Mouse (Mus musculus) left cerebral cortex, adult 18-20 months (tissue): ENCODE measurements around the gene Vmn1r233. TPM values are rescaled to one million over a fixed set of nuclear protein-coding genes. Genes with fewer than 3 reads are reported as not detected.
A peak's percentile ranks its signal among the peaks of the same experiment; 100 is the strongest.

ENCODE experiments used
- DNase-seq, 2 experiments: peaks; one replicate each; pipeline ENCODE4 v3.0.0; 2021 to 2022; ENCODE audit warnings: low spot score in 2 of 2, mixed read lengths in 1 of 2
- long read RNA-seq, 2 experiments: library from polyadenylated mRNA; stranded (forward); transcript quantifications; one replicate each; pipeline ENCODE4 v2.0.0; 2021
- total RNA-seq, 2 experiments: library from RNA; stranded (reverse); gene quantifications; 2 replicates each; pipeline ENCODE4 v1.2.3; 2021

Gene Vmn1r233
- not detected for total RNA-seq
- long read RNA-seq, experiment 1, result 0 reads
- long read RNA-seq, experiment 2, result 0 reads

DNA sequence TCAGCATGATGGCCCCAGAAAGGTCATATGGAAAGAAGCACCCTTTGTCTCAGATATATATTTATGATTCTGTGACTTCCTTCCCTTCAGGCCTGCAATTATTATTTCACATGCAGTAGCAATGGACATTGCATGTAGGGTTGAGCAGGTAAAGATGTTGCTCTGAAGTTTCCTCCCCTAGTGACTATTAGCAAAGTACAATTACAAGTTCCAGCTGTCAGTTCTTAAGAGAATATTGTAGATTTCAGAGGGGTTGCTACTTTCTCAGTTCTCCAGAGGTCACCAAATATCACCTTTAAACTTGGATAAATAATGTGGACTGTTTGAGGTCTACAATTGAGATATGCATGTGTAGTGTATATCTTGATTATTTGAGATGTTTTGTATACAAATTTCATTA is at the start of gene Vmn1r233:
Gene Vmn1r233 (minus strand): TSS at position 101 of the 400 bp plus-strand sequence.
- no peak for DNase-seq

DNA sequence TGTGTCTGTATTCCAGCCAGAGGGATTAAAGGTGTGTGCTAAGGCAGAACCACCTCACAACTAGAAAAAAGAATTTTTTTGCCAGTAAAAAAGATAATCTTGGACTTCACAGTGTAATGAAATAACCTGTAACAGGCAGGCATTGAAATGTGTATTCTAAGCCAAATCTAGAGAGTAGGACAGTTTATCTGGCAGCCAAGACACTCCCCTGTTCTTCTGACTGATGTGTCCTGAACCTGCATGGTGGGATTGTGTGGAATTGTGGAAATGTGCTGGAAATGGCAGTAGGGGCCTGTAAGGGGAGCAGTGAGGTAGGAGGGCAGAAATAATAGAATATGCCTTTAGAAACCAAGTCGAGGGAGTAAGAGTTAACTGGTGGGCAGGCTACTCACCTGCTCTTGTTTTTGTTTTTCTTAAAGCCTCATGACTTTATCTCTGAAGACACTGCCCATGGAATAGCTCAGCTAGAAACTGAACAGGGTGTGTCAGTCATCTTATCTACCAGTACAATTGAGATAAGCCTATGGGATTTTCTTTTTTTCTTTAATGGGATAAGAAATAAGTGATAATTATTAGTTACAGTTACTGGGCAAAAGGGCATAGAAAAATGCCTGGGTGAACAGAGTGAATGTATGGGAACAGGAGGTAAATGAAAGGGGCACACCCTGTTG is 22.3 kb upstream of the Vmn1r233 start:
- DNase-seq, result no peak

DNA sequence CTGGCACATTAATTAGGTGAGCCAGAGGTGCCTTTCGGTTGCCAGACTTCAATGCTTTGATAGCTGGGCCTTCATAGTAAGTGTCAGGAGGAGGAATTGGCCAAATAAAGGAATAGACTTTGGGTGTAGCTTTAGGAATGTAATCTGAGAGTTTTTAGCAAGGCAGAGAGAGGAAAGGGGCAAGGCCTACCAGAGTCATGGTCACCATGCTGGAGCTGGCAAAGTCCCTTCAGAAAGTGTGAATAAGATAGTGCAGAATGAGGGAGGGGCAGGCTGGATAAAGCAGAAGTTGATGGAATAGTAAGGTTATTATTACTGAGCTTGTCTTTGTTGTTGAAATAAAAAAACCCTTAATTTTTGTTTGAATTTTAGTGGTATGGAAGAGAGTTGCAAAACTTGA is 13.5 kb upstream of the Vmn1r233 start:
- no peak for DNase-seq

DNA sequence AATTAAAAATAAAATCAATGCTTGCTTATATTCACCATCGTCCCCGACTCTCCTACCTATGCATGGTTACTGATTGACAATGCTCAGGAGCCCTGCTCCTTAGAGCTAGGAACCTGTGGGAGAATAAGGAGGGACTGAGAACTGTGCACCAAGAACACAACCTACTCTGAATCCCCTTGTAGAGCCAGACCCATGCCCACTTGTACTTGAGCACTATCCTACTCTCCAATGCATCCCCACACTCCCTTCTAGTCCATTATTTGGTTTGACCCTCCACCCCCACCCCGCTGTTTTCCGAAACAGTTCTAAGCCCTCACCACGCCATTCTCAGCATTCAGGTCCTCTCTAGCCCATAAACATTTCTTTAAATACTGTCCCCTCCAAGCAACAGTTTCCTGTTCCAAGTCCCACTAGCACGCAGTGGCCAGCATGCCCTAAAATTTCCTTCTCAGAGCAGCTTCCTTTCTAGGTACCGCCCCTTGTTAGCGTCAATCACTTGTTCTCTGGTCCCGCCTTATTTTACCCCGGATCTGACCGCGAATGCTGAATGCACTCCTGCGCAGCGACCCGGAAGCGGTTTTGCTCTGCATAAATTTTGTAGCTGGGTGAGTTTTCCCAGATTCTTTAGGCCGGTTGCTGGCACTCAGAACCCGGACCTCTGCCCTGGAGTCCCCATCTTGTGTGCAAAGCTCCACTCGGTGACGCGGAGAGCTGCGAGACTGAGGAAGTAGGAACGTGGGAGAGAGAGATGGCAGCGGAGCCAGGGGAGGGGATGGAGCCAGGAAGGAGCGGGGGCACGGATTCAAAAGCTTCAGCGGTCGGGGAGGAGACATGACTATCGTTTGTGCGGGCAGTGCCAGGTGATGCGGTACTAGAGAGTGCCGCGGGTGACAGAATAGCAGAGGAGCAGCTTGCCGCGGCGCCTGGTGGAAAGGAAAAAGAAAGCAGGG is 12.4 kb upstream of the Vmn1r233 start, which contains the start of gene Zfp160:
Gene Zfp160 (plus strand): TSS at position 522 of the 950 bp plus-strand sequence.
- DNase-seq, result peak; percentile 90 to 93

DNA sequence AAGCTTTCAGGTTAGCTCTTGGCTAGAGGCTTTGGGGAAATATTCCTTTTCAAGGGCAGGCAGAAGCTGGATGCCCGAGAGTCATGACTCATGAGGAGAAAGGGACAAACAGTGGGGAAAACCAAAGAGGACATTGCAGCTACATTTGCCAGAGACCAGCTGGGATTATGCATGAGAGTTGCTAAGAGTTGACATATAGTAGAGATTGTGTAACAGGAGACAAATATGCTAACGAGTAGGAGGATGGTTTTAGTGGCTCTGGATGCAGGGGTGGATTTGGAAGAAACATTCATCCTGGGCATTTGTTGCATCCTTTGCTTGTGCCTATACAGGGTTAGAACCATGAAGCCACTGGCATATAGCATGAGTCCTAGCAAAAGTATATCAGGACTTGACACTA is 2.5 kb downstream of the Vmn1r233 start:
- DNase-seq, result peak; percentile 6 to 18

DNA sequence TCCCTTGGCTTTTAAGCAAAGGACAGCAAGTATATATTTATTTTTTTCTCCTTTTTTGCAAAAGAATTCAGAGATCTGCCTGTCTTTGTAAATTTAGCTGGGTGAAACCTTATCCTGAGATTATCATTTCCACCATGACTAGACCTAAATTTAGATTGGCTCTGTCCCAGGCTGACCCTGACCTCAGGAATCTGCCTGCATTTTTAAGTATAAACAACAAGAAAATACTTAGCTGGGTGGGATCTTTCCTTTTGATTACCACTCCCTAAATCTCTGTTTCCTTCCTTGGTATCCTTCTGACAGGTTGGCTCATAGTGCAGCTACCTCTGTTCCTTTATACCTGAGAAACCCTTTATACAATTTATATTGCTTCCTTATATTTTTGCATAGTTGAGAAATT is 29.6 kb downstream of the Vmn1r233 start:
- no peak for DNase-seq

DNA sequence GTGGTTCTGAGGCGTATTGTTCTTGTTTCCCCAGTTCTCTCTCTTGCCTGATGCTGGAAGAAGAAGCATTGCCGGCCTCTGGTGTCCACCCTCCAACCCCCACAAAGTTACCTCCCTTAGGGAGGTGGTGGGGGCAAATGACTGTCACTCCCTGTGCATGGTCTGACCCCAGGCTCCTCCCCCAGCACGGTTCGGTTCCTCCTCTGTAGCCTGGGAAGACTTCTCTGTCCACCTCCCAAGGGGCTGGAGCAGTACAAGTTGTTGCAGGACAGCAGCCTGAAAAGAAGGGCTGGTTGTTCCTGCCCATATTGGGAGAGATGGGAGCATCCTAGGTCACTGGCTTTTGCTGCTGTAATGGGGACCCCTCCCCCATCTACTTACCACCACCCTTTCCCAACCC is 30.8 kb downstream of the Vmn1r233 start:
- no peak for DNase-seq

DNA sequence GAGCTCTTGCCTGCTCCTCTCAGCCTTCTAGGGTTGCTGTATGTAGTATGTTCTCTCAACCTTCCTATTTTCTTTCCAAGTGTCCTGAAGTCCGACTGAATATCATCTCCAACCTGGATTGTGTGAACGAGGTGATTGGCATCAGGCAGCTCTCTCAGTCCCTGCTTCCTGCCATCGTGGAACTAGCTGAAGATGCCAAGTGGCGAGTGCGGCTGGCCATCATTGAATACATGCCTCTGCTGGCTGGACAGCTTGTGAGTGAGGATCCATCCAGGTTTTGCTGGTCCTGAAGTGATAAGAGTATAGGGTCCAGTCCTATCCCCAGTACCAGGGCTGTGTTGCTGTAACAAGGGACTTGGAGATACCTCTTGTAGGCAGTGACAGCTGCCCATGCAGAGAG is 35.9 kb downstream of the Vmn1r233 start:
- no peak for DNase-seq

DNA sequence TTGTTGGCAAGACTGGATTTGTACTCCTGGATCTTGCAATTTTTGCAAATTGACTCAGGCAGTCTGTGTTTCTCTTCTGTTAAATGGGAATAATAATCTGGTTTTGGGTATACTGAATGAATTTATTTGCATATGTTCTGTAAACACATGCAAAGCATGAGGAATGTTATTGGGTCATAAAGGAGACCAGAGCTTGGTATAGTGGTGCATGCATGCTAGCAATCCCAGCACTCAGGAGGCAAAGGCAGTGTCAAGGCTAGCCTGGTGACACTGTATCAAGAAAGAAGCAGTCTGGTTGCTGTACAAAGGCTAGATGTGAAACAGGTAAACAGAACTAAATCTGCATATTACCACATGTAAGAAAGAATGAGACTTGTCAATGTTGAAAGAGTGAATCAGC is 49.6 kb downstream of the Vmn1r233 start:
- no peak for DNase-seq

DNA sequence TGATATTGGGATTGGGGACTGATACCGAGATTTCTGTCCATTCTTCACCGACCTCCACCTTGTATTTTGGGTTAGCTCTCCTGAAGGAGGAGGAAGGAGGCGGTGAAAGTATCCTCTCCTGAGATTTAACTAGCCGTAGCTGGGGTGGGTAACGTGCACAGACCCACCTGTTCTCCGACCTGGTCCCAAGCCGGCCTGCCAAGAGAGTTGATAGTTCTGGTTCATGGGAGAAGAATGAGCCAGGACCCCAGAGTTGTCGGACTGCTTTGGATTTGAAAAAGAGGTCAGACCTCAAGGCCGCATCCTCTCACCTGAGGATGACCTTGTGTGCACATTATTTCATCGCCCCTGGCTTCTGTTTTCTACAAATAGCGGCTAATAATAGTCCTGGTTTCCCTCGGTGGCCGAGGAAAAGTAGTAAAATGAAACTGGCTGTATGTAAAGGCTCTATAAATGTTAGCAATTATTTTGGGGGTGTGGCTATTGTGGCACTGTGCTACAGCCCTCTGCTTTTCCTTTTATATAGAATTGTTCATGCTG is 50.2 kb downstream of the Vmn1r233 start:
- no peak for DNase-seq

DNA sequence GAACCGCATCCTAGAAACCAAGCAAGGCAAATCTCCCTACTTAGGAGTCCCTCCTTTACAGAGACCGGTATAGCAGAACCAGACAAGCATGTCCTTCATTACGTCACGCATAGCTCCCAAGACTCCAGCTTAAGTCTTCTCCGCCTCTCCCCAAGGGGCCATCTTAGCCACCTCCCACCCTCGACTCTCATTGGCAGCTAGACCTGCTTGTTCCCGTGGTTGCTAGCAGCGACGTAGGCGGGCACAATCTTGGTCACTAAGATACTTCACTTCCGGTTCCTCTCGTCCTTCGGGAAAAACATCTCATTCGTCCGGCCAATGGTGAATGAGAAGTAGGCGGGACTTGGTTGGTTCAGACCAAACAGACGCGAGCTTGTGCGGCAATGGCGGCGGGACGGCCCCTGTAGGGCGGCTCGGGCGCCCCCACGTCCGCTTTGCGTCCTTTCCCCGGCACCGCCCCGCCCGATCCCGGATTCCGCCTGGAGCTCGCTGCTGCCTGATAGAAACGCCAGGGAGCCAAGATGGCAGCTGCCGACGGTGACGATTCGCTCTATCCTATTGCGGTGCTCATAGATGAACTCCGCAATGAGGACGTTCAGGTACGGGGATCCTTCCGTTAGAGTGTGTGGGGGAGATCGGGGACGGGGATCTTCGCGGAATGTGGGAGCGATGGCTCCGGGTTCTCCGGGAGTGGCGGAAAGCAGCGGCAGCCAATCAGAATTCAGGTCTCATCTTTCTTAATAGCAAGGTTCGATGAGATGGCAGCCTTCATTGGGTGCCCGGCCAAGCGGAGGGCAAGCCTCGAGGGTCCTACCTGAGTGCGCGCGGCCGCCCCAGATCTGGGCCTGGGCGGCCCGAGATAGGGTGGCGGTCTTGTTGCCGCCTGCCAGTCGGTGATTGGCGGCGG is 51.0 kb downstream of the Vmn1r233 start, which contains the start of gene Ppp2r1a:
Gene Ppp2r1a (plus strand): TSS at position 327 of the 907 bp plus-strand sequence.
- peak; percentile 97 to 99 for DNase-seq

DNA sequence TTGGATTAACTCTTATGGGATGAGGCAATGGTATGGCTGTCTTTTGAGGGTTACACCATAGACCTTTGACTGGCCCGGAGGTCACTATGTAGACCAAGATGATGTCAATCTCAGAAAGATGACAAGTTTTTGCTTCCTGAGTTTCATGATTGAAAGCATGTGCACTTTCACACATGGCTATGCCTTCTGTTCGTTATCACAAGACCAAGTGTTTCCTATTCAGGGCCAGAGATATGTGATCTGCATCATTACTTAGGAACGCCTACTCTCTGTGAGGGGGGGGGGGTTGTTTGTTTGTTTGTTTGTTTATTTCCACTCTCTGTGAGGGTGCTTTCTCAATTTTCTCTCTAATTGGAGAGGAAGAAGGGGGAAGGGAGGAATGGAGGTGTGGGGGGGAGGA is 52.0 kb downstream of the Vmn1r233 start:
- no peak for DNase-seq

Other genes starting within 250 kb of the Vmn1r233 start
- not detected for gene Vmn1r228, start 210.3 kb downstream of the Vmn1r233 start, total RNA-seq
- under 1 TPM; 0.05 TPM for gene Vmn1r229, start 184.9 kb downstream of the Vmn1r233 start, total RNA-seq
- gene Vmn1r230, start 156.0 kb downstream of the Vmn1r233 start, total RNA-seq, result not detected
- gene Vmn1r231, start 91.4 kb downstream of the Vmn1r233 start, total RNA-seq, result not detected
- not detected for gene Vmn1r232, start 76.8 kb downstream of the Vmn1r233 start, total RNA-seq
- gene Ppp2r1a, start 51.2 kb downstream of the Vmn1r233 start, total RNA-seq, result 100 to 1,000 TPM; 549 to 588 TPM
- gene Zfp160, start 12.4 kb upstream of the Vmn1r233 start, total RNA-seq, result 10 to 100 TPM; 17.0 to 18.5 TPM
- gene Vmn1r234, start 229.6 kb upstream of the Vmn1r233 start, total RNA-seq, result not detected